ENCODE assay signal across 8 mouse cellular contexts in the genomic region with DNA sequence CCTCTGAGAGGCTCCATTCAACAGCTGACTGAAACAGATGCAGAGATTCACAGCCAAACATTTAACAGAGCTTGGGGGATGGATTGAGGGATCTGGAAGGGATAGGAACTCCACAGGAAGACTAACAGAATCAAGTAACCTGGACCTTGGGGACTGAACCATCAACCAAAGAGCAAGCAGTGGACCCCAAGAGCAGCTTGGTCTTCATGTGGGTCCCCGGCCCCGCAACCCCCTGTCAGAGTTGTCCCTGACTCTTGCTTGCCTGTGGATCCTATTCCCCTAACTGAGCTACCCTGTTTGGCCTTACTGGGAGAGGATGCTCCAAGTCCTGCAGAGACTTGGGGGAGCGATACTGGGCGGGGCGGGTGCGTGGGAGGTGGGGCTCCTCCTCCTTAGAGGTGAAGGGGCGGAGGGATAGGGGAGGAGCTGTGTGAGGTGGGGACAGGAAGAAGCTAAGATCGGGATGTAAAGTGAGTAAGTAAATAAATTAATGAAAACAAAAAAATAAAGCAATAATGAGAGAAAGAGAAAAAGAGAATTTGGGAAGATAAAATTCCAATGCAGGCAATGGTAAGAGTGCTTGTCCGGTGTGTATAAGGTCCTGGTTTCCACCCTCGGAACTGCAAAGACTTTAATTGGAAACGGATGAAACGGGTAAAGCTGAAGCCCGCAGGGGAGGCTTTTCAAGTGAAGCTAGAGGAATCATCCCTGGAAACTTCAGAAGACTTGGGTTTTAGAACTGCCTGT. TPM values are rescaled to one million over a fixed set of nuclear protein-coding genes. Genes with fewer than 3 reads are reported as not detected.
DNase-seq lines count a peak whose midpoint lies in the region; ATAC-seq and TF ChIP-seq lines count a peak whose summit lies in the region.

No protein-coding gene starts in this region.

- intact Hi-C loops in heart, adult 2 months (cut with DNase I) = no loop called here

- no peaks in the 10 kb centered on the region for H3K4me1 ChIP-seq in heart, postnatal 0 days (ENCODE audit: control insufficient read depth, insufficient read depth)
- no peaks in the 10 kb centered on the region for H3K4me1 ChIP-seq in heart, adult 2 months (ENCODE audit: control insufficient read depth, insufficient read depth, low read length)
- peaks cover 4% of the 10 kb centered on the region; the same call in 1 of the 2 replicates for H3K4me1 ChIP-seq in midbrain, embryonic 16.5 days (ENCODE audit: control insufficient read depth, insufficient read depth, low read length)

- H3K79me2 ChIP-seq in heart, adult 2 months (replicated peaks; ENCODE audit: control insufficient read depth, insufficient read depth, low read length) = no peaks in the 10 kb centered on the region

- peak overlapping the region; percentile 23 for H3K4me3 ChIP-seq in heart, postnatal 0 days (ENCODE audit: low read depth, low read length)
- H3K4me3 ChIP-seq in heart, adult 2 months = no peak overlapping the region
- no peak overlapping the region for H3K4me3 ChIP-seq in midbrain, embryonic 16.5 days (ENCODE audit: low read depth, low read length)

- no peak overlapping the region for H3K27ac ChIP-seq in heart, postnatal 0 days (ENCODE audit: low read depth)
- H3K27ac ChIP-seq in heart, adult 2 months = no peak overlapping the region
- H3K27ac ChIP-seq in midbrain, embryonic 16.5 days (ENCODE audit: low read length) = no peak overlapping the region

- H3K9ac ChIP-seq in heart, postnatal 0 days (replicated peaks; ENCODE audit: low read depth, low read length) = no peak overlapping the region
- no peak overlapping the region for H3K9ac ChIP-seq in heart, adult 2 months (ENCODE audit: low read depth, low read length)
- no peak overlapping the region for H3K9ac ChIP-seq in midbrain, embryonic 16.5 days (ENCODE audit: low read depth, low read length)

- H3K4me2 ChIP-seq in heart, postnatal 0 days (ENCODE audit: low read depth, low read length) = peak overlapping the region; percentile 48
- H3K4me2 ChIP-seq in midbrain, embryonic 16.5 days (ENCODE audit: low read length) = peak overlapping the region; percentile 31

- no peaks in the 10 kb centered on the region for H3K36me3 ChIP-seq in heart, postnatal 0 days (replicated peaks; ENCODE audit: control insufficient read depth, insufficient read depth, low read length)
- H3K36me3 ChIP-seq in heart, adult 2 months (ENCODE audit: control insufficient read depth, insufficient read depth, low read length) = no peaks in the 10 kb centered on the region
- no peaks in the 10 kb centered on the region for H3K36me3 ChIP-seq in midbrain, embryonic 16.5 days (ENCODE audit: control insufficient read depth, insufficient read depth, low read length)

- no peaks in the 10 kb centered on the region for H3K9me3 ChIP-seq in heart, postnatal 0 days (replicated peaks; ENCODE audit: control insufficient read depth, low read length)
- H3K9me3 ChIP-seq in midbrain, embryonic 16.5 days (replicated peaks; ENCODE audit: control insufficient read depth, low read length, poor library complexity, severe bottlenecking) = no peaks in the 10 kb centered on the region

- TF ChIP-seq CTCF in heart, postnatal 0 days (IDR thresholded peaks at IDR 0.05; ENCODE audit: low read depth) = no peak
- TF ChIP-seq CTCF in heart, adult 2 months (IDR thresholded peaks at IDR 0.05) = no peak

- no peak for ATAC-seq in heart, postnatal 0 days (ENCODE audit: insufficient read depth, low read depth)
- 0 out of 2 replicates have a peak, but pooled peaks have one; percentile 25 for ATAC-seq in midbrain, embryonic 16.5 days

- no peak for DNase-seq in heart, postnatal 0 days (ENCODE audit: low spot score)
- no peak for DNase-seq in heart, adult 2 months
- DNase-seq in embryo, embryonic 10 days (ENCODE audit: low spot score) = peak; percentile 19
- DNase-seq in induced T-regulatory cell, adult 2 months (ENCODE audit: low read depth) = peak; percentile 60
- no peak for DNase-seq in urinary bladder, postnatal 14 days (ENCODE audit: low spot score)
- DNase-seq in cerebellum, postnatal 4 days (ENCODE audit: low spot score in 2 of 2) = no peak
- no peak for DNase-seq in lung, postnatal 4 days

- 12% methylated on average over 13 of the region's 13 CpGs for WGBS in heart, postnatal 0 days
- 27% methylated on average over 13 of the region's 13 CpGs for WGBS in heart, adult 2 months
- 21% methylated on average over 13 of the region's 13 CpGs for WGBS in midbrain, embryonic 16.5 days

- no peak for TF ChIP-seq EP300 in heart, postnatal 0 days (IDR thresholded peaks at IDR 0.05; ENCODE audit: low read depth)
- TF ChIP-seq EP300 in heart, adult 2 months (IDR thresholded peaks at IDR 0.05; ENCODE audit: insufficient read depth, low read depth, low read length) = no peak

- H3K27me3 ChIP-seq in heart, postnatal 0 days (ENCODE audit: control insufficient read depth, insufficient read depth, low read length) = no peaks in the 10 kb centered on the region
- 0 out of 2 replicates have a peak, but pooled peaks cover 2% of the 10 kb centered on the region for H3K27me3 ChIP-seq in heart, adult 2 months (ENCODE audit: control insufficient read depth, insufficient read depth, low read length)
- H3K27me3 ChIP-seq in midbrain, embryonic 16.5 days (ENCODE audit: control insufficient read depth, insufficient read depth, low read depth, low read length) = no peaks in the 10 kb centered on the region

- TF ChIP-seq POLR2A in heart, adult 2 months (IDR thresholded peaks at IDR 0.05; ENCODE audit: insufficient read depth, low read depth, low read length) = no peak

RNA-seq across cellular contexts. Expression of gene Smap1, which starts 36.7 kb away (rescaled TPM):
- 25.4 and 27.4 TPM in 2 replicates for total RNA-seq in heart, postnatal 0 days (2014; rRNA removed; ENCODE audit: low replicate concordance)
- polyA plus RNA-seq in heart, postnatal 0 days (2015; fragmentation: Nextera tagmentation; extraction: Ambion mirVana) = 23.0 and 27.8 TPM in 2 replicates
- total RNA-seq in heart, adult 2 months (2021) = 10 to 100 TPM; 19.1 to 20.0 TPM
- 21.6 and 37.0 TPM in 2 replicates for polyA plus RNA-seq in heart, adult 2 months (2012; rRNA removed)
- 111 and 118 TPM in 2 replicates for polyA plus RNA-seq in midbrain, embryonic 16.5 days (2015; fragmentation: Nextera tagmentation; extraction: Ambion mirVana)

RNA-seq across cellular contexts. Expression of gene Sdhaf4, which starts 46.6 kb away (rescaled TPM):
- 16.1 and 47.0 TPM in 2 replicates for total RNA-seq in heart, postnatal 0 days (2014; rRNA removed; ENCODE audit: low replicate concordance)
- 127 and 146 TPM in 2 replicates for polyA plus RNA-seq in heart, postnatal 0 days (2015; fragmentation: Nextera tagmentation; extraction: Ambion mirVana)
- 10 to 100 TPM; 80.7 to 84.4 TPM for total RNA-seq in heart, adult 2 months (2021)
- 33.0 and 60.0 TPM in 2 replicates for polyA plus RNA-seq in heart, adult 2 months (2012; rRNA removed)
- 99.9 and 101 TPM in 2 replicates for polyA plus RNA-seq in midbrain, embryonic 16.5 days (2015; fragmentation: Nextera tagmentation; extraction: Ambion mirVana)

Comparison
In these comparisons a context has a peak if more than half of its experiments do, and no peak if none do; other contexts are left out.
1. DNase-seq: peak in embryo, embryonic 10 days (single experiment) and induced T-regulatory cell, adult 2 months (single experiment); none in heart, postnatal 0 days (single experiment), heart, adult 2 months (0 of 2), urinary bladder, postnatal 14 days (single experiment), cerebellum, postnatal 4 days (0 of 2) and lung, postnatal 4 days (0 of 2).